Mouse (Mus musculus) Muller cell, postnatal 12 days (primary cell): Measurements from ENCODE around the gene Rps6kl1.

Experiments used
- DNase-seq: peaks from one replicate; pipeline ENCODE4 v3.0.0-alpha.2; 2015; ENCODE audit errors: inconsistent ontology term

Rps6kl1 gene

GRCm38 (mm10) chr12:85141096-85141495, 10.0 kb downstream of the Rps6kl1 start:
- no peak for DNase-seq

GRCm38 (mm10) chr12:85140036-85140701, 10.9 kb downstream of the Rps6kl1 start:
- no peak for DNase-seq

- DNase-seq: peak; percentile 66
These were observed 14.4 kb downstream of the Rps6kl1 start for GRCm38 (mm10) chr12:85136627-85137026.

GRCm38 (mm10) chr12:85135513-85136470, 15.3 kb downstream of the Rps6kl1 start:
- peak; percentile 84 for DNase-seq

GRCm38 (mm10) chr12:85134043-85134794, 16.8 kb downstream of the Rps6kl1 start:
- DNase-seq: no peak

DNA sequence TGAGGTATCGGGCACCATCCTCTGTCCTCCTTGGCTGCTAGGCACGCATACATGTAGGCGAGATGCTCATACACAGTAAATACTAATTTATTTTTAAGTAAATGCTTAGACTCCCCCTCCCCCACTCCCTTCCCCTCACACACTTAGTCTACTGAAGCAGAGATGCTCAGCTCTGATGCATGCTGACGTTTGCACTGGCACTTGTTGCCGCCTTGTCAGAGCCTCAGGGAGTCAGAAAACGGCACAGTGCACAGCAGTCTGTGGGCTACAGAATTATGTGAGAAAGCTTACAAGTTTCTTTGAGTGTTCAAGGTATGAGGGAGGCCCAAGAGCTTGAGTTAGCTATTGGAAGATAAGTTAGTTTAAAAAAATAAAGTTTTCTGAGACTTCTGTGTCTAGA, 19.7 kb downstream of the Rps6kl1 start:
- no peak for DNase-seq

GRCm38 (mm10) chr12:85129426-85129978, 21.6 kb downstream of the Rps6kl1 start:
- no peak for DNase-seq

DNA sequence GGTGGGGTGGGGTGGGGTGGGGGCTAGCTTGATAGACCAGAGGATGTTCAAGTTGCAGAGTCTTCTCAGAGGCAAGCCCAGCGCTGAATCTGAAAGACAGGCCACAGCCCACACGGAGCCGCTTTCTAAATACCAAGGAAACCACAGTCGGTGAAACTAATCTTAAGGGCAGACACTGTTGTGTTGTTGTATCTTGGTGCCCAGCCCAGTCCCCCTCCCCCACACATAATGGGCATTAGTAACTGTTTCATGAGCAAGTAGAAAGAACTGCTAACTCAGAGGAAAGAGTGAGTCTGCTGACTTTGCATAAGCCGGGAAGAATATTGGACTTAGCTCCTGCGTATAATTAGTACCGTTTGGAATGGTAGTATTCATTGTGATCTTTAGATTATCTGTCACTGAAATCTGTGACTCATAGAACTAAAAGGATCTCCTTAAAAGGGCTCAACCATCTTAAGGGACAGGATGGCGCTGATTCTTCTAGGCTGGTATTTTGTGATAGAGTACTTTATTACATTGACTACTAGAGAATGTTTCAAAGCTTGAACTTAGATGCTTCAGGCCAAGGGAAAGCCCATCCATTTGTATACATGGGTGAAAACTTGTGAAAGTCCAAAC, 24.0 kb downstream of the Rps6kl1 start:
- peak; percentile 92 for DNase-seq

DNA sequence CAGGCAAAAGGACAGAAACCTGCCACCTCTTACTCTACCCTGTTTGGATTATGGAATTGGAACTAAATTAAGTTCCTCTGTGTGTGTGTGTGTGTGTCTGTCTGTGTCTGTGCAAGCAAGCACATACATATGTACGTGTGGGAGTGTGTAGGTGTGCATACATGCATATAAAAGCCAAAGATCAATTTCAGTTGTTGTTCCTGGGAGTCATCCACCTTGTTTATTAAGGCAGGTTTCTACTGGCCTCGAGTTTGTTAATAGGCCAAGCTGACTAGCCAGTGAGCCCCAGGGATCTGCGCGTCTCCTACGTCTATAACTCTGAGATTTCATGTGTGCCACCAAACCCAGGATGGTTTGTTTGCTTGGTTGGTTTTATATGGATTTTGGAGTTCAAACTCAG, 26.3 kb downstream of the Rps6kl1 start:
- DNase-seq: no peak

- no peak for DNase-seq
These were observed 27.4 kb downstream of the Rps6kl1 start for GRCm38 (mm10) chr12:85123645-85124044.

GRCm38 (mm10) chr12:85123108-85123530, 27.9 kb downstream of the Rps6kl1 start:
- no peak for DNase-seq

DNA sequence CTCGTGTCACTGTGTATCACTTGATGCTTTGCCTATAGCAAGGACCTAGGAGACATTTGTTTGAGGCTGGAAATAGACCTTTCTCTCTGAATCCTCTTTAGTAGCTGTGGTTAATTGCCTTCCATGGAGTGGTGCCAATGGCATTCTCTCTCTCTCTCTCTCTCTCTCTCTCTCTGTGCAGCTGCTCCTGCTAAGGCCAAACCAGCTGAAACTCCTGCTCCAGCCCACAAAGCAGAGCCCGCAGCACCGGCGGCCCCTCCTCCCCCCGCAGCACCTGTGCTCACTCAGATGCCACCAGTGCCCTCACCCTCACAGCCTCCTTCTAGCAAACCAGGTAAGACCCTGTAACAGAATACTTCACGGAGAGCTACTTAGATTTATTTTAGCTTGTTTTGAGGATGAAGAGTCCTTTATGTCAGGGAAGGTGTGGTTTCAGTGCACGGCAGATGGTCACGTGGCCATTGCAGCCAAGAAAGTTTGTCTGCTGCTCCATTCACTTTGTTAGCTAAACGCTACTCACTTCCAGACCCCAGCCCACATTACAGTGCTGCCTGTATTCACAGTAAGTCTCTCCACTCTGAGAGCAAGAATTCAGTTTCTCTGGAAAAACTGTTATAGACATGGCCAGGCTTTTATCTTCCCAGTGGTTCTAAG, 29.1 kb downstream of the Rps6kl1 start:
- DNase-seq: peak; percentile 55

GRCm38 (mm10) chr12:85115678-85116077, 35.4 kb downstream of the Rps6kl1 start:
- no peak for DNase-seq

- DNase-seq: no peak
These were observed 37.1 kb downstream of the Rps6kl1 start for GRCm38 (mm10) chr12:85113917-85114316.

GRCm38 (mm10) chr12:85113337-85113736, 37.7 kb downstream of the Rps6kl1 start:
- DNase-seq: no peak

DNA sequence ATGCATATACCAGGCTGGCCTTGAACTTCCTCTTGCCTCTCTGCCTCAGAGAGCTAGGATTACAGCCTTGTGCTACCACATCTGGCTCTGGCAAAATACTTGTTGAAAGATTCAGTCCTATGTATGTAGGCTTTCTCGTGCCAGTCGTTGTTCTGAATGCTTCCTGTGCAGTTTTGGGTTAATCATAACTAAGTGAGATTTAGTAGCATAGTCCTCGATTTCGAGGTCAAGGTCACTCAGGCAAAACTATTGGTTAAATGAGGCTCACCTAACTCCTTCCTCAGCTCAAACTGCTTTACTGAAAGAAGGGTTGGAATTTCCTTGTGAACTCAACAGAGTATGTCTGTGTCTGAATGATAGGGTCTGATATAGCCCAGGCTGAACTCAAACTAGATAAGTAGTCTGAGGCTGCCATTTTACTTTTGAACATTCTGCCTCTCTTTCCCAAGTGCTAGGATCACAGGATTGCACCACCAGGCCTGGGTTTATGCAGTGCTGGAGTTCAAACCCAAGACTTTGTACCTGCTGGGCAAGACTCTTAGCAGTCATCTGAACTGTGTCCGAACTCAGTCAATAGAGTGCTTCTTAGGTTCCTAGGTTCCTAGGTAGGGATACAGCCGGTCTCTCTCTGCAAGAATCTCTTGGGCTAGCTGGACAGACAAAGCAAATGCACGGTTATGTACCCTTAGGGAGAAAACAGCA, 38.4 kb downstream of the Rps6kl1 start:
- DNase-seq: no peak

- DNase-seq: peak; percentile 91
These were observed 40.1 kb downstream of the Rps6kl1 start, which contains the start of the genes Prox2 and Dlst for GRCm38 (mm10) chr12:85110698-85111592. Prox2 (minus strand) TSS chr12:85110759. Dlst (plus strand) TSS chr12:85110833.

- DNase-seq: peak; percentile 16
These were observed 40.9 kb downstream of the Rps6kl1 start for GRCm38 (mm10) chr12:85110011-85110697.
